Comparison of ENCODE assay signal across 24 mouse cellular contexts in the genomic region with DNA sequence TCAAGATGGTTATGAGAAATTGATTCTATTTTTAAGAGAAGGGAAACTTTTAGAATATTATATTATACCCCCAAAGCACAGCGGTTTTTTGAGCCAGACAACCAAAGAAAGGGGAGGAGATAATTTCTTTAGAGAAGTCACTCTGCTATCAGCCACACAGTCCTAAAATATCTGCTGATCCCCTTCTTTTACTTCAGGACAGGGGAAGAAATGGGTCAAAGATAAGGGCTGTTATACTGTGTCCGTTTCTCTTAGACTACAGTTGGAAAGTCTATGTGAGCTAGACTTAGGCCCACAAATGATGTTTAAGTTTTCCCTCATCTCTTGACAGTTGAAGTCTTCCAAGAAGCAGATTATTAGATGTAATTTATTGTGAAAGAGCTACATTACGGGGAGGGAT.
"Had no signal": no experiment of that assay in that cellular context is flagged by ENCODE, and none has a peak within 500 bp of the region (broad histone marks: within the 10 kb centered on the region; RNA-seq: fewer than 3 reads in every experiment).

No protein-coding gene starts in this region.

- H3K27ac ChIP-seq: embryonic facial prominence, embryonic 10.5 days; embryonic facial prominence, embryonic 12.5 days; embryonic facial prominence, embryonic 13.5 days; embryonic facial prominence, embryonic 15.5 days; forebrain, embryonic 10.5 days; forebrain, embryonic 12.5 days; forebrain, embryonic 13.5 days; forebrain, embryonic 15.5 days; gastrocnemius, adult 2 months; heart, adult 2 months had no signal

- H3K4me3 ChIP-seq: embryonic facial prominence, embryonic 10.5 days; embryonic facial prominence, embryonic 12.5 days; embryonic facial prominence, embryonic 13.5 days; embryonic facial prominence, embryonic 15.5 days; erythroblast, embryonic 14.5 days; forebrain, embryonic 10.5 days; forebrain, embryonic 12.5 days; forebrain, embryonic 13.5 days; forebrain, embryonic 15.5 days; gastrocnemius, adult 2 months; heart, adult 2 months had no signal

- H3K9me3 ChIP-seq: embryonic facial prominence, embryonic 10.5 days; embryonic facial prominence, embryonic 12.5 days; embryonic facial prominence, embryonic 13.5 days; embryonic facial prominence, embryonic 15.5 days; forebrain, embryonic 10.5 days; forebrain, embryonic 12.5 days; forebrain, embryonic 13.5 days; forebrain, embryonic 15.5 days had no signal

- H3K4me1 ChIP-seq: embryonic facial prominence, embryonic 13.5 days; embryonic facial prominence, embryonic 15.5 days; forebrain, embryonic 10.5 days; forebrain, embryonic 12.5 days; forebrain, embryonic 13.5 days; forebrain, embryonic 15.5 days had no signal

- DNase-seq: cerebellum, adult 9-10 months; cerebellum, adult 9-11 months; cerebellum, postnatal 10 days; cerebellum, postnatal 14 days; cerebellum, postnatal 25 days; cerebellum, postnatal 36 days; embryo, embryonic 11 days; forebrain, postnatal 0 days; gastrocnemius, adult 2 months; gastrocnemius, postnatal 10 days; gastrocnemius, postnatal 14 days; gastrocnemius, postnatal 25 days; gastrocnemius, postnatal 36 days; heart, adult 18-20 months; heart, adult 2 months had no signal

- H3K27me3 ChIP-seq: embryonic facial prominence, embryonic 12.5 days; embryonic facial prominence, embryonic 13.5 days; embryonic facial prominence, embryonic 15.5 days; forebrain, embryonic 12.5 days; forebrain, embryonic 13.5 days; forebrain, embryonic 15.5 days had no signal

- H3K9ac ChIP-seq: embryonic facial prominence, embryonic 12.5 days; embryonic facial prominence, embryonic 13.5 days; embryonic facial prominence, embryonic 15.5 days; forebrain, embryonic 12.5 days; forebrain, embryonic 13.5 days; forebrain, embryonic 15.5 days; forebrain, postnatal 0 days had no signal

- H3K36me3 ChIP-seq: embryonic facial prominence, embryonic 10.5 days; embryonic facial prominence, embryonic 12.5 days; embryonic facial prominence, embryonic 13.5 days; embryonic facial prominence, embryonic 15.5 days; forebrain, embryonic 10.5 days; forebrain, embryonic 12.5 days; forebrain, embryonic 15.5 days had no signal
